Mouse (Mus musculus): ENCODE measurements around the gene Fam222b.

The Fam222b gene

GRCm38 (mm10) chr11:78086925-78087479, 7.5 kb upstream of the Fam222b start:
- no peak for DNase-seq (ENCODE audit: extremely low read depth, low read depth, low spot score)

GRCm38 (mm10) chr11:78087756-78088281, 6.6 kb upstream of the Fam222b start:
- DNase-seq (ENCODE audit: extremely low read depth, low read depth, low spot score): no peak

GRCm38 (mm10) chr11:78094137-78094503, 340 bp upstream of the Fam222b start:
- no peak for DNase-seq (ENCODE audit: extremely low read depth, low read depth, low spot score)

- no peak for DNase-seq (ENCODE audit: extremely low read depth, low read depth, low spot score)
Measured at GRCm38 (mm10) chr11:78095144-78095516, 670 bp downstream of the Fam222b start.

GRCm38 (mm10) chr11:78097077-78097476, 2.6 kb downstream of the Fam222b start:
- no peak for DNase-seq (ENCODE audit: extremely low read depth, low read depth, low spot score)

- no peak for DNase-seq (ENCODE audit: extremely low read depth, low read depth, low spot score)
Measured at GRCm38 (mm10) chr11:78100746-78101145, 6.3 kb downstream of the Fam222b start.

- no peak for DNase-seq (ENCODE audit: extremely low read depth, low read depth, low spot score)
Measured at GRCm38 (mm10) chr11:78102142-78102541, 7.7 kb downstream of the Fam222b start.

- DNase-seq (ENCODE audit: extremely low read depth, low read depth, low spot score): no peak
Measured at GRCm38 (mm10) chr11:78102958-78103747, 8.7 kb downstream of the Fam222b start.

- DNase-seq (ENCODE audit: extremely low read depth, low read depth, low spot score): no peak
Measured at GRCm38 (mm10) chr11:78104501-78104900, 10.0 kb downstream of the Fam222b start.

GRCm38 (mm10) chr11:78113616-78114015, 19.2 kb downstream of the Fam222b start:
- DNase-seq (ENCODE audit: extremely low read depth, low read depth, low spot score): no peak

GRCm38 (mm10) chr11:78114676-78115366, 20.4 kb downstream of the Fam222b start:
- no peak for DNase-seq (ENCODE audit: extremely low read depth, low read depth, low spot score)

- DNase-seq (ENCODE audit: extremely low read depth, low read depth, low spot score): no peak
Measured at GRCm38 (mm10) chr11:78115367-78116145, 21.1 kb downstream of the Fam222b start.

GRCm38 (mm10) chr11:78116146-78116410, 21.6 kb downstream of the Fam222b start:
- DNase-seq (ENCODE audit: extremely low read depth, low read depth, low spot score): no peak

GRCm38 (mm10) chr11:78118467-78118866, 24.0 kb downstream of the Fam222b start:
- no peak for DNase-seq (ENCODE audit: extremely low read depth, low read depth, low spot score)

GRCm38 (mm10) chr11:78119898-78120297, 25.4 kb downstream of the Fam222b start:
- DNase-seq (ENCODE audit: extremely low read depth, low read depth, low spot score): no peak

- DNase-seq (ENCODE audit: extremely low read depth, low read depth, low spot score): no peak
Measured at GRCm38 (mm10) chr11:78121176-78121575, 26.7 kb downstream of the Fam222b start.

- no peak for DNase-seq (ENCODE audit: extremely low read depth, low read depth, low spot score)
Measured at GRCm38 (mm10) chr11:78122815-78123214, 28.4 kb downstream of the Fam222b start.

GRCm38 (mm10) chr11:78123782-78124181, 29.3 kb downstream of the Fam222b start:
- no peak for DNase-seq (ENCODE audit: extremely low read depth, low read depth, low spot score)

GRCm38 (mm10) chr11:78125691-78126090, 31.2 kb downstream of the Fam222b start:
- no peak for DNase-seq (ENCODE audit: extremely low read depth, low read depth, low spot score)

GRCm38 (mm10) chr11:78126739-78127138, 32.3 kb downstream of the Fam222b start:
- peak; percentile 74 for DNase-seq (ENCODE audit: extremely low read depth, low read depth, low spot score)

- DNase-seq (ENCODE audit: extremely low read depth, low read depth, low spot score): no peak
Measured at GRCm38 (mm10) chr11:78129458-78129857, 35.0 kb downstream of the Fam222b start.
